In the genomic region with DNA sequence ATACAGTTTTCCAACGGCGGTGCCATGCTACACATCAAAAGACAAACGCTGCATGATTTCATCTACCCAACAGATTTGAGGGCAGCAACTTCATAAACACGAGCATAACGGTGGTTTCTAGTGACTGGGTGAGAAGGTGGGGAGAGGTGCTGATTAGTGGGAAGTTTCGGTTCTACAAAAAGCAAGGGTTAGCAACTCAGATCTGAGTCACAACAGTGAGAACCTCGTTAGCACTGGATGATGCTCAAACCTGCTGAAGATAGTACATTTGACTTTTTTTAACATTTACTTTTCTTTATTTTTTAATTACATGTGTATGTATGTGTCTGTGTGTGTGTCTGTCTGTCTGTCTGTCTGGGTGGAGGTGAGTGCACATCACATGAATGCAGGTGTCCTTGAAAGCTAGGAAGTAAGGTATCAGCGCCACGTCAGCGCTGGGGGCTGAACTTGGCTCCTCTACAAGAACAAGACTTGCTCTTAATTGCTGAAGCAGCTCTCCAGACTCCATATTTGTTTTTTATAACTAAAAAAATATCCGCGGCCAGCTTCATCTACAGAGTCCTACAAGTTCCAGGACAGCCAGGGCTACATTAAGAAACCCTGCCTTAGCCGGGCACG, we compare ENCODE assay signal across 1 mouse cellular context.
TF ChIP-seq lines count a peak whose summit lies in the region.

No protein-coding gene starts in this region.

TF ChIP-seq in CH12.LX, 34 proteins besides CTCF, POLR2A, EP300 and RAD21 (continued from another document):
- TF ChIP-seq ZKSCAN1 (IDR thresholded peaks at IDR 0.05; ENCODE audit: borderline replicate concordance, low read depth, low read length) (no peak), SIN3A (IDR thresholded peaks at IDR 0.05; ENCODE audit: low read length) (peak; percentile 92), NELFE (IDR thresholded peaks at IDR 0.05; ENCODE audit: low read depth, low read length) (peak; percentile 27; the same call in 1 of the 2 replicates), JUND (conservative IDR thresholded peaks at IDR 0.05; ENCODE audit: low read depth, low read length) (peak; percentile 74), POLR2AphosphoS2 (IDR thresholded peaks at IDR 0.05; ENCODE audit: low read depth, low read length) (peak; percentile 27; the same call in 1 of the 2 replicates), IRF4 (IDR thresholded peaks at IDR 0.05; ENCODE audit: low read depth, low read length) (peak; percentile 97), CHD2 (IDR thresholded peaks at IDR 0.05; ENCODE audit: low read length) (peak; percentile 54)
